ENCODE assay signal across 8 mouse cellular contexts in genomic region chr2:118111488-118112131, GRCm38 (mm10). TPM values are rescaled to one million over a fixed set of nuclear protein-coding genes. Genes with fewer than 3 reads are reported as not detected.
DNase-seq lines count a peak whose midpoint lies in the region; ATAC-seq and TF ChIP-seq lines count a peak whose summit lies in the region.

Gene Thbs1, plus strand, starts transcription at chr2:118111876.

- peak; percentile 65 for DNase-seq in ES-CJ7 (ENCODE audit: low read depth, low spot score)
- peak; percentile 6 for DNase-seq in c-Kit-positive CD71-positive TER-119-positive erythroid progenitor cells, embryonic 14.5 days (ENCODE audit: low spot score)
- DNase-seq in forelimb bud, embryonic 11.5 days (ENCODE audit: low read depth, low spot score) = peak; percentile 81
- peak; percentile 82 for DNase-seq in heart, postnatal 4 days
- peak; percentile 8 for DNase-seq in layer of hippocampus, adult 9-10 months (ENCODE audit: low spot score)
- DNase-seq in lung, embryonic 14.5 days = peak; percentile 96
- DNase-seq in thymus, postnatal 14 days = peak; percentile 42

- peaks cover 15% of the 10 kb centered on the region for H3K4me1 ChIP-seq in lung, embryonic 14.5 days (ENCODE audit: insufficient read depth)

- peak; percentile 90 for ATAC-seq in lung, embryonic 14.5 days (ENCODE audit: insufficient read depth)
- ATAC-seq in neutrophil, adult 5-6 weeks (ENCODE audit: extremely low read depth, insufficient number of reproducible peaks, low FRiP score, poor library complexity, severe bottlenecking) = peak; percentile 28; the same call in 1 of the 2 replicates

- WGBS in lung, embryonic 14.5 days = under 1% methylated on average over 36 of the region's 36 CpGs

- H3K9ac ChIP-seq in lung, embryonic 14.5 days = peak within 1 kb of the TSS; percentile 79

- peak within 1 kb of the TSS; percentile 64 for H3K4me3 ChIP-seq in lung, embryonic 14.5 days (ENCODE audit: low read depth, low read length)

- no peaks in the 10 kb centered on the region for H3K9me3 ChIP-seq in lung, embryonic 14.5 days (ENCODE audit: low read depth, low read length)

- no peaks in the 10 kb centered on the region for H3K27me3 ChIP-seq in lung, embryonic 14.5 days (ENCODE audit: insufficient read depth, low read length)

- H3K27ac ChIP-seq in lung, embryonic 14.5 days (ENCODE audit: low read depth) = peak within 1 kb of the TSS; percentile 82

- TF ChIP-seq CTCF in lung, embryonic 14.5 days (IDR thresholded peaks at IDR 0.05; ENCODE audit: low read depth) = no peak; the same call in 1 of the 2 replicates

- peaks cover 38% of the 10 kb centered on the region for H3K36me3 ChIP-seq in lung, embryonic 14.5 days (ENCODE audit: insufficient read depth)

- peak within 1 kb of the TSS; percentile 80 for H3K4me2 ChIP-seq in lung, embryonic 14.5 days

RNA-seq across cellular contexts. Expression of gene Thbs1, which starts in this region (rescaled TPM):
- 10 to 100 TPM; 63.1 to 71.3 TPM for total RNA-seq in heart, postnatal 4 days (2021)
- 248 and 287 TPM in 2 replicates for polyA plus RNA-seq in lung, embryonic 14.5 days (2014; fragmentation: Nextera tagmentation; extraction: Ambion mirVana)
- 38.7 and 40.7 TPM in 2 replicates for total RNA-seq in neutrophil, adult 5-6 weeks (2017)

Comparison
In these comparisons a context has a peak if more than half of its experiments do, and no peak if none do; other contexts are left out.
1. Peak in every context shown above with its lines: DNase-seq, ATAC-seq, H3K4me3 ChIP-seq and H3K27ac ChIP-seq.
2. DNase-seq: peak in every context shown above with its lines; median percentile 96 in lung, embryonic 14.5 days; 82 in heart, postnatal 4 days; 81 in forelimb bud, embryonic 11.5 days; 65 in ES-CJ7; 42 in thymus, postnatal 14 days; 8 in layer of hippocampus, adult 9-10 months; 6 in c-Kit-positive CD71-positive TER-119-positive erythroid progenitor cells, embryonic 14.5 days.